Mouse (Mus musculus): ENCODE results near the gene Spred2. TPM values are rescaled to one million over a fixed set of nuclear protein-coding genes. Genes with fewer than 3 reads are reported as not detected.

The Spred2 gene
- total and polyA plus RNA-seq, 3 experiments, result 7.8 to 76.0 (median 25.9) TPM

DNA sequence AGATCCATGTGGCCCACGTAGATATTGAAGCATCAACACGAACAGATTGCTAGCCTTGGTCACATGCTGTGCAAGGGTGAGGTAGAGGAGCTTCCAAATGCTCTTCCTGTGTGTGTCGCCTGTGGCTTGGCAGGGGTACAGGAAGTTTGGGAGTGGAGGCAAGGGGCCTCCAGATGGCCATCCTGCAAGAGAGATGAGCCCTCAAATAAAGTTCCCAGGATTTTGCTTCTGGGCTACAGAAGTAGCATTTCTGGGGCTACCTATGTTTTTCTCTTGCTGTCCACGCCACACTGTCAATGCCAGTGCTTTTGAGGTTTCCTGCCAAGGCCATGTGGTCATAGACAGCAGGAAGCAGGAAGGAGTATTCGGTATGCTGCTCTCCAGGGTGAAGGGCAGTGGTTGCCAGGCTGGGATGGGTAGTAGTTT lies 15.1 kb downstream of the Spred2 start:
- H3K36me3 ChIP-seq (ENCODE audit: control insufficient read depth in 1 of 2, insufficient read depth in 2 of 2, low read length in 2 of 2), result peaks cover 5 to 9% of the 10 kb centered on the region in 2 experiments; a peak in 3 of 4 replicates
- H3K4me3 ChIP-seq (ENCODE audit: control insufficient read depth in 1 of 2, insufficient read depth in 1 of 2, low read depth in 2 of 2, low read length in 2 of 2), result no peak overlapping the region
- no peak for DNase-seq (ENCODE audit: low read depth, low spot score)
- no peaks in the 10 kb centered on the region for H3K9me3 ChIP-seq (replicated peaks; ENCODE audit: insufficient read depth, low read length)
- H3K9ac ChIP-seq (ENCODE audit: control insufficient read depth, low read depth, low read length, poor library complexity, severe bottlenecking), result no peak overlapping the region
- peaks cover 0 to 4% of the 10 kb centered on the region in 2 experiments; a peak in 3 of 4 replicates for H3K4me1 ChIP-seq (ENCODE audit: control insufficient read depth in 1 of 2, insufficient read depth in 2 of 2, low read length in 2 of 2)
- H3K27ac ChIP-seq (ENCODE audit: control insufficient read depth, low read depth, low read length), result no peak overlapping the region
- H3K79me2 ChIP-seq (ENCODE audit: control insufficient read depth, insufficient read depth, low read length, poor library complexity), result peaks cover 63% of the 10 kb centered on the region
- TF ChIP-seq MAFK (IDR thresholded peaks at IDR 0.05; ENCODE audit: borderline replicate concordance, low read depth, low read length) (no peak), RCOR1 (IDR thresholded peaks at IDR 0.05; ENCODE audit: low read depth, low read length) (no peak), MEF2A (IDR thresholded peaks at IDR 0.05; ENCODE audit: extremely low read depth, insufficient replicate concordance, low read depth, low read length, poor library complexity, severe bottlenecking) (no peak), UBTF (IDR thresholded peaks at IDR 0.05; ENCODE audit: borderline replicate concordance, insufficient read depth, low read depth, low read length) (no peak), GABPA (IDR thresholded peaks at IDR 0.05; ENCODE audit: low read depth, low read length) (no peak), TBP (IDR thresholded peaks at IDR 0.05; ENCODE audit: low read depth, low read length) (no peak), RAD21 (IDR thresholded peaks at IDR 0.05; ENCODE audit: low read depth, low read length) (no peak), MAZ (IDR thresholded peaks at IDR 0.05; ENCODE audit: low read depth, low read length) (no peak), KAT2A (conservative IDR thresholded peaks at IDR 0.05; ENCODE audit: low read depth, low read length) (no peak), HCFC1 (IDR thresholded peaks at IDR 0.05; ENCODE audit: low read depth, low read length) (no peak), ZKSCAN1 (IDR thresholded peaks at IDR 0.05; ENCODE audit: low read depth, low read length) (no peak), JUND (IDR thresholded peaks at IDR 0.05; ENCODE audit: low read depth, low read length) (no peak), ZMIZ1 (IDR thresholded peaks at IDR 0.05; ENCODE audit: low read depth, low read length) (no peak)
- no peaks in the 10 kb centered on the region for H3K27me3 ChIP-seq (ENCODE audit: control insufficient read depth in 1 of 2, insufficient read depth in 2 of 2, low read length in 2 of 2)

DNA sequence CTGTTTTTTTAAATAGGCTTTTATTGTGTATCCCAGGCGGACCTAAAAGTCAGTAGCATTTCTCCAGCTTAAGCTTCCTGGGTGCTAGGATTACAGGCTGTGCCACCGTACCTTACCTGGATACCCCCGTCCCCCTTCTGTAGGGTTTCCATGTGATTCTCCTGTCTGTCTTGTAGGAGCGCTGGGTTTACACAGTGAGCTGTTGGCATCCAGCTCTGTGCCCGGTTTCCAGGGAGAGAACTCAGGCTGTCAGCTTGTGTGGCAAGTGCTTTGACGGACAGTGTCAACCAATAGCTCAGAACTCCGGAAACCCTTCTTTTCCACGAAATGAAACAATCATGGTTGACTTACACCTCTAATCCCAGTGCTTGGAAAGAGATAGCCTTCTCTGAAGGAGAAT lies 15.7 kb downstream of the Spred2 start:
- Histone ChIP-seq H3K27ac (ENCODE audit: control insufficient read depth, low read depth, low read length) (no peak overlapping the region), H3K79me2 (ENCODE audit: control insufficient read depth, insufficient read depth, low read length, poor library complexity) (peaks cover 63% of the 10 kb centered on the region), H3K36me3 (ENCODE audit: control insufficient read depth in 1 of 2, insufficient read depth in 2 of 2, low read length in 2 of 2) (peaks cover 2 to 8% of the 10 kb centered on the region in 2 experiments; a peak in 3 of 4 replicates), H3K27me3 (ENCODE audit: control insufficient read depth in 1 of 2, insufficient read depth in 2 of 2, low read length in 2 of 2) (no peaks in the 10 kb centered on the region), H3K9ac (ENCODE audit: control insufficient read depth, low read depth, low read length, poor library complexity, severe bottlenecking) (no peak overlapping the region), H3K4me3 (ENCODE audit: control insufficient read depth in 1 of 2, insufficient read depth in 1 of 2, low read depth in 2 of 2, low read length in 2 of 2) (no peak overlapping the region), H3K4me1 (ENCODE audit: control insufficient read depth in 1 of 2, insufficient read depth in 2 of 2, low read length in 2 of 2) (peaks cover 0 to 1% of the 10 kb centered on the region in 2 experiments; a peak in 3 of 4 replicates), H3K9me3 (replicated peaks; ENCODE audit: insufficient read depth, low read length) (no peaks in the 10 kb centered on the region)
- DNase-seq (ENCODE audit: low read depth, low spot score), result no peak
- TF ChIP-seq ZC3H11A (IDR thresholded peaks at IDR 0.05; ENCODE audit: low read depth, low read length) (no peak), JUND (IDR thresholded peaks at IDR 0.05; ENCODE audit: low read depth, low read length) (no peak), USF1 (IDR thresholded peaks at IDR 0.05; ENCODE audit: low read depth, low read length) (no peak), EP300 (IDR thresholded peaks at IDR 0.05; ENCODE audit: low read depth in 1 of 2, low read length in 2 of 2) (no peak), CTCF (IDR thresholded peaks at IDR 0.05 in 2 of 3, conservative IDR thresholded peaks at IDR 0.05 in 1 of 3; ENCODE audit: control insufficient read depth in 1 of 3, insufficient read depth in 1 of 3, low read depth in 2 of 3, low read length in 3 of 3, poor library complexity in 1 of 3, severe bottlenecking in 1 of 3) (no peak), SIN3A (IDR thresholded peaks at IDR 0.05; ENCODE audit: low read length) (no peak), MYB (IDR thresholded peaks at IDR 0.05; ENCODE audit: low read depth, low read length) (no peak), USF2 (IDR thresholded peaks at IDR 0.05; ENCODE audit: borderline replicate concordance in 1 of 2, insufficient read depth in 1 of 2, low read depth in 1 of 2, low read length in 2 of 2) (no peak), CHD2 (IDR thresholded peaks at IDR 0.05; ENCODE audit: low read length) (no peak), NRF1 (IDR thresholded peaks at IDR 0.05; ENCODE audit: insufficient read depth, low read depth, low read length, poor library complexity, severe bottlenecking) (no peak), ELF1 (IDR thresholded peaks at IDR 0.05; ENCODE audit: low read depth, low read length) (no peak), NELFE (IDR thresholded peaks at IDR 0.05; ENCODE audit: low read depth, low read length) (no peak)
